Mouse (Mus musculus) forebrain, embryonic 15.5 days (tissue): ENCODE results near the gene Foxc2. TPM values are rescaled to one million over a fixed set of nuclear protein-coding genes. Genes with fewer than 3 reads are reported as not detected.

Source experiments
- ATAC-seq: fragments of 200-750 bp; cut with Nextera tagmentation; replicated peaks from 2 replicates; pipeline ENCODE4 v1.8.0; 2017; ENCODE audit warnings: mild to moderate bottlenecking, moderate TSS enrichment, moderate library complexity
- H3K27ac ChIP-seq: fragments of 300-500 bp; sonication (generic); replicated peaks from 2 replicates; pipeline ENCODE4 v1.5.1; 2015; ENCODE audit warnings: mild to moderate bottlenecking, inconsistent platforms
- H3K27me3 ChIP-seq: fragments of 300-500 bp; sonication (generic); 2 replicates; pipeline ENCODE4 v1.6.1; 2015; ENCODE audit warnings: inconsistent platforms
- H3K36me3 ChIP-seq: fragments of 300-500 bp; sonication (generic); 2 replicates; pipeline ENCODE4 v1.6.1; 2015; ENCODE audit warnings: mild to moderate bottlenecking, inconsistent platforms
- H3K4me1 ChIP-seq: fragments of 300-500 bp; sonication (generic); 2 replicates; pipeline ENCODE4 v1.6.1; 2015; ENCODE audit warnings: inconsistent platforms
- H3K4me2 ChIP-seq: fragments of 300-500 bp; sonication (generic); replicated peaks from 2 replicates; pipeline ENCODE4 v1.6.1; 2015; ENCODE audit warnings: mild to moderate bottlenecking, inconsistent platforms
- H3K4me3 ChIP-seq: fragments of 300-500 bp; sonication (generic); 2 replicates; pipeline ENCODE4 v1.5.1; 2015; ENCODE audit warnings: mild to moderate bottlenecking, inconsistent platforms
- H3K9ac ChIP-seq: fragments of 300-500 bp; sonication (generic); replicated peaks from 2 replicates; pipeline ENCODE4 v1.6.1; 2015; ENCODE audit warnings: mild to moderate bottlenecking, inconsistent platforms
- H3K9me3 ChIP-seq: fragments of 300-500 bp; sonication (generic); 2 replicates; pipeline ENCODE4 v1.6.1; 2016; ENCODE audit warnings: inconsistent platforms
- WGBS: fragments of 180-500 bp; shearing (Covaris S2); methylation state at CpG from one replicate; pipeline ENCODE4 v1.1.7; 2015; ENCODE audit warnings: mixed read lengths; 5-methylcytosine and 5-hydroxymethylcytosine counted together
- polyA plus RNA-seq: library from polyadenylated mRNA; unstranded; fragments of >200 nt; fragmentation: Nextera tagmentation; extraction: Ambion mirVana; gene quantifications from 2 replicates; pipeline ENCODE4 v1.2.1, GENCODE M21; 2015

The Foxc2 gene
- polyA plus RNA-seq, 1 experiment from 2014 or later, result 1.6 TPM

DNA sequence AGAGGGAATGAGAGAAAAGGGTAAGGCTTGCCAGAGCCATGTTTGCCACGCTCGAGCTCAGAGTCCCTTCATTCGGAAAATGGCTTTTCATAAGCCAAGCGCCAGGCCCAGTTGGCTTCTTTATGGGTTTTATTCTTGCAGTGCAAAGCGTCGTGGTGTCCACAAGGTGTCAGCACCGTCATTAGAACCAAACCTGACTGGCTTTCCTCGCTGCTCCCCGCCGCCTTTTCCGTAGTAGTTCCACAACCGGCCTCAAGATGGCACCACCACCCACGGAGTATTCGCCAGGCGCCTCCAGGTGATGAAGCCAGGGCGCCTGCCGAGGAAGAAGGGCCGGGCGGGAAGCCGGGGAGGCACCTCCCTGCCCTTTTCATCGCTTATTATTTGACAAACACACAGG, 2.7 kb upstream of the Foxc2 start:
- no peak overlapping the region for H3K27ac ChIP-seq
- peaks cover 57% of the 10 kb centered on the region for H3K27me3 ChIP-seq
- no peaks in the 10 kb centered on the region for H3K36me3 ChIP-seq
- H3K9me3 ChIP-seq, result no peaks in the 10 kb centered on the region
- no peak overlapping the region for H3K4me2 ChIP-seq
- no peak overlapping the region for H3K4me3 ChIP-seq
- ATAC-seq, result peak; percentile 30; the same call in 1 of the 2 replicates
- WGBS, result under 1% methylated on average over 21 of the region's 21 CpGs
- H3K9ac ChIP-seq, result no peak overlapping the region
- H3K4me1 ChIP-seq, result peaks cover 21% of the 10 kb centered on the region

DNA sequence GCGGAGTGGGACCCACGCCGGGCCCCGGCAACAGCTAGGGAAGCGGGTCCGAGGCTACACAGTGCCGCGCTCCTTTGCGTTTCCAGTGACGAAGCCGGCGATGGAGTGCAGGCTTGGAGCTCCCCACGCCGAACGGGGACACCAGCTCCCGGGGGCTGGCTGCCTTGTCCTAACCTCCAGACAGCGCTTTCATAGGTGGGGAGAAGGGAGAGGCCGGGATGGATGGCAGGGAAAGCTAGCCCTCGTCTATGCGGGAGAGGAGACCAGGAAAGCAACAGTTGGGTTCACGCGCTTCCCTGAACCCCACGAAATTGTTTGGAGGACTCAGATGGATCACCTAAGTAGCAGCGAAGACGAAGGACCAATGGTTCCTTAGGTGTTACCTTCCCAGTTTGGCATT, 835 bp upstream of the Foxc2 start:
- ATAC-seq, result no peak
- H3K36me3 ChIP-seq, result no peaks in the 10 kb centered on the region
- H3K9me3 ChIP-seq, result no peaks in the 10 kb centered on the region
- H3K27ac ChIP-seq, result no peak overlapping the region
- H3K4me3 ChIP-seq, result no peak overlapping the region
- peaks cover 76% of the 10 kb centered on the region for H3K27me3 ChIP-seq
- no peak overlapping the region for H3K9ac ChIP-seq
- under 1% methylated on average over 25 of the region's 25 CpGs for WGBS
- peaks cover 17% of the 10 kb centered on the region for H3K4me1 ChIP-seq
- no peak overlapping the region for H3K4me2 ChIP-seq

DNA sequence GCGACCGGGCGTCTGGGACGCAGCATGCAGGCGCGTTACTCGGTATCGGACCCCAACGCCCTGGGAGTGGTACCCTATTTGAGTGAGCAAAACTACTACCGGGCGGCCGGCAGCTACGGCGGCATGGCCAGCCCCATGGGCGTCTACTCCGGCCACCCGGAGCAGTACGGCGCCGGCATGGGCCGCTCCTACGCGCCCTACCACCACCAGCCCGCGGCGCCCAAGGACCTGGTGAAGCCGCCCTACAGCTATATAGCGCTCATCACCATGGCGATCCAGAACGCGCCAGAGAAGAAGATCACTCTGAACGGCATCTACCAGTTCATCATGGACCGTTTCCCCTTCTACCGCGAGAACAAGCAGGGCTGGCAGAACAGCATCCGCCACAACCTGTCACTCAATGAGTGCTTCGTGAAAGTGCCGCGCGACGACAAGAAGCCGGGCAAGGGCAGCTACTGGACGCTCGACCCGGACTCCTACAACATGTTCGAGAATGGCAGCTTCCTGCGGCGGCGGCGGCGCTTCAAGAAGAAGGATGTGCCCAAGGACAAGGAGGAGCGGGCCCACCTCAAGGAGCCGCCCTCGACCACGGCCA, 717 bp downstream of the Foxc2 start:
- Histone ChIP-seq H3K9me3 (no peaks in the 10 kb centered on the region), H3K9ac (no peak overlapping the region), H3K4me2 (peak overlapping the region; percentile 43), H3K4me3 (peak overlapping the region; percentile 32), H3K36me3 (no peaks in the 10 kb centered on the region), H3K27me3 (peaks cover 91% of the 10 kb centered on the region), H3K27ac (no peak overlapping the region), H3K4me1 (peaks cover 17% of the 10 kb centered on the region)
- WGBS, result 1% methylated on average over 55 of the region's 55 CpGs
- ATAC-seq, result no peak

DNA sequence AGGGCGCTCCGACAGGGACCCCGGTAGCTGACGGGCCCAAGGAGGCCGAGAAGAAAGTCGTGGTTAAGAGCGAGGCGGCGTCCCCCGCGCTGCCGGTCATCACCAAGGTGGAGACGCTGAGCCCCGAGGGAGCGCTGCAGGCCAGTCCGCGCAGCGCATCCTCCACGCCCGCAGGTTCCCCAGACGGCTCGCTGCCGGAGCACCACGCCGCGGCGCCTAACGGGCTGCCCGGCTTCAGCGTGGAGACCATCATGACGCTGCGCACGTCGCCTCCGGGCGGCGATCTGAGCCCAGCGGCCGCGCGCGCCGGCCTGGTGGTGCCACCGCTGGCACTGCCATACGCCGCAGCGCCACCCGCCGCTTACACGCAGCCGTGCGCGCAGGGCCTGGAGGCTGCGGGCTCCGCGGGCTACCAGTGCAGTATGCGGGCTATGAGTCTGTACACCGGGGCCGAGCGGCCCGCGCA, 1.2 kb downstream of the Foxc2 start:
- peaks cover 17% of the 10 kb centered on the region for H3K4me1 ChIP-seq
- H3K27ac ChIP-seq, result no peak overlapping the region
- H3K27me3 ChIP-seq, result peaks cover 92% of the 10 kb centered on the region
- H3K9ac ChIP-seq, result no peak overlapping the region
- peak overlapping the region; percentile 11; the same call in 1 of the 2 replicates for H3K4me2 ChIP-seq
- no peaks in the 10 kb centered on the region for H3K9me3 ChIP-seq
- H3K36me3 ChIP-seq, result no peaks in the 10 kb centered on the region
- no peak for ATAC-seq
- WGBS, result under 1% methylated on average over 56 of the region's 62 CpGs
- peak overlapping the region; percentile 32 for H3K4me3 ChIP-seq

DNA sequence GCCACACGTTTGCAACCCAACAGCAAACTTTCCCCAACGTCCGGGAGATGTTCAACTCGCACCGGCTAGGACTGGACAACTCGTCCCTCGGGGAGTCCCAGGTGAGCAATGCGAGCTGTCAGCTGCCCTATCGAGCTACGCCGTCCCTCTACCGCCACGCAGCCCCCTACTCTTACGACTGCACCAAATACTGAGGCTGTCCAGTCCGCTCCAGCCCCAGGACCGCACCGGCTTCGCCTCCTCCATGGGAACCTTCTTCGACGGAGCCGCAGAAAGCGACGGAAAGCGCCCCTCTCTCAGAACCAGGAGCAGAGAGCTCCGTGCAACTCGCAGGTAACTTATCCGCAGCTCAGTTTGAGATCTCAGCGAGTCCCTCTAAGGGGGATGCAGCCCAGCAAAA, 1.9 kb downstream of the Foxc2 start:
- no peak overlapping the region for H3K9ac ChIP-seq
- H3K9me3 ChIP-seq, result no peaks in the 10 kb centered on the region
- H3K4me1 ChIP-seq, result peaks cover 17% of the 10 kb centered on the region
- 2% methylated on average over 28 of the region's 28 CpGs for WGBS
- ATAC-seq, result no peak
- H3K27ac ChIP-seq, result no peak overlapping the region
- H3K27me3 ChIP-seq, result peaks cover 94% of the 10 kb centered on the region
- H3K4me3 ChIP-seq, result peak overlapping the region; percentile 32; the same call in 1 of the 2 replicates
- H3K4me2 ChIP-seq, result no peak overlapping the region
- H3K36me3 ChIP-seq, result no peaks in the 10 kb centered on the region

DNA sequence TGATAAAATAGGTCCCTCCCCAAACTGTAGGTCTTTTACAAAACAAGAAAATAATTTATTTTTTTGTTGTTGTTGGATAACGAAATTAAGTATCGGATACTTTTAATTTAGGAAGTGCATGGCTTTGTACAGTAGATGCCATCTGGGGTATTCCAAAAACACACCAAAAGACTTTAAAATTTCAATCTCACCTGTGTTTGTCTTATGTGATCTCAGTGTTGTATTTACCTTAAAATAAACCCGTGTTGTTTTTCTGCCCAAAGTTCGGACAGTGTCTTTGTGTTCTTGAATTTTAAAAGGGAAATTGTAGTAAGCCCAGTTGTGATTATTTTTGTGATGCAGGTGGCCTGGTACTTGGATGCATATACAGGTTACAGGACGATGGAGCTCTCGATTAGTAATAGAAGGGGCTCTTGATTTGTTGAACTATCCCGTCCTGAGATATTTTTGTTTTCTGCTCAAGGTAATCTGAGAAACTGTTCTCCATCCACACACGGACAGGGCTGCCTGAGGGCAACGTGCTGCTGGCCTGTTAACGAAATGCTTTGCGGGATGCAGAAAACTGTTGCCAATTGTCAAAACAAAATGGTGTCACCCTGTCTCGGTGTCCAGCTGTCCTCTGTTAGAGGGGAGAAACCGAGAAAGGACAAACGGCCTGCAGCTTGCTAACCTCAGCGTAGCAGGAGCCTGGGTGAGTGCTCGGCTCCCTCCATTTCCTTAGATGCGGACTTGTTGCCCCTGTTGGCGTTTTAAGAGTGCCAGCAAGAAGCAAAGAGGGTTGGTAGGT, 2.9 kb downstream of the Foxc2 start:
- Histone ChIP-seq H3K4me1 (peaks cover 17% of the 10 kb centered on the region), H3K9me3 (no peaks in the 10 kb centered on the region), H3K4me2 (no peak overlapping the region), H3K9ac (no peak overlapping the region), H3K36me3 (no peaks in the 10 kb centered on the region), H3K27ac (no peak overlapping the region), H3K27me3 (peaks cover 99% of the 10 kb centered on the region), H3K4me3 (no peak overlapping the region)
- 1% methylated on average over 18 of the region's 18 CpGs for WGBS
- ATAC-seq, result no peak

DNA sequence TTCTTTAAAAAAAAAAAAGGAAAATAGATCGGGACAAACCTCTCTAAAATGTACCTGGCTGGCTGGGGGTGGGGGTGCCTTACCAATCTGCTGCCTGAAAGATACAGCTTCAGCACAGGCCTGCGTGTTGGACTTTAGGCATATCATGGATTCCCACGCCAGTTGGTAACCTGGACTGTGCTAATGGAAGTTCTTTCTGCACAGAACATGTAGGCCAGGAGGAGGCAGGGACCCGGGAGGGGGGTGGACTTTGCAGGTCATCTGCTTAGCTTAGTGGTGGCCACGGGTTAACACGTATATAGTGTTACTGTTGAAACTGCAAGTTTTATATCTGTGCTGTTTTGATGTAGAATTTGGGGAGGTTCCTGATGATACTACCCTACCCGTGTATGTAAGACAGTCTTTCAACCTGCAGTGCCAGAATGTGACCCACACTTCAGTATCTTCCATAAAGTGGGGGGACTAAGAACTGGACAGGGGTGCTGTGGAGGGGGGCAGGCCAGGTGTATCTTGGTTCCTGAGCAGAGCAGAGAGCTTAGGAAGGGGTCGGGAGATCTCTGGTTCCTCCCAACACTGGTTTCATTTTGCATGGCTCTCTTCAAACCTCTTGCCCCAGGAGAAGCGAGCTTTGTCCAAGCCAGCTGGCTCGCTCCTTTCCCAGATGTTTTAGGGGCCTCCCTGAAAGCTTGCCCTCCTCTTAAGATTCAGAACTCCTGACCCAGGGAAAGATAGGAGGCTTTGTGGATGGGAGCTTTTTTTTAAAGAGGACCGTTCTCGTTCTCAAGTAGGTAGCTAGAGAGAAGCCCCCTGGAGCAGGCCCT, 3.9 kb downstream of the Foxc2 start:
- WGBS, result 4% methylated on average over 12 of the region's 12 CpGs
- H3K4me2 ChIP-seq, result no peak overlapping the region
- H3K4me3 ChIP-seq, result no peak overlapping the region

DNA sequence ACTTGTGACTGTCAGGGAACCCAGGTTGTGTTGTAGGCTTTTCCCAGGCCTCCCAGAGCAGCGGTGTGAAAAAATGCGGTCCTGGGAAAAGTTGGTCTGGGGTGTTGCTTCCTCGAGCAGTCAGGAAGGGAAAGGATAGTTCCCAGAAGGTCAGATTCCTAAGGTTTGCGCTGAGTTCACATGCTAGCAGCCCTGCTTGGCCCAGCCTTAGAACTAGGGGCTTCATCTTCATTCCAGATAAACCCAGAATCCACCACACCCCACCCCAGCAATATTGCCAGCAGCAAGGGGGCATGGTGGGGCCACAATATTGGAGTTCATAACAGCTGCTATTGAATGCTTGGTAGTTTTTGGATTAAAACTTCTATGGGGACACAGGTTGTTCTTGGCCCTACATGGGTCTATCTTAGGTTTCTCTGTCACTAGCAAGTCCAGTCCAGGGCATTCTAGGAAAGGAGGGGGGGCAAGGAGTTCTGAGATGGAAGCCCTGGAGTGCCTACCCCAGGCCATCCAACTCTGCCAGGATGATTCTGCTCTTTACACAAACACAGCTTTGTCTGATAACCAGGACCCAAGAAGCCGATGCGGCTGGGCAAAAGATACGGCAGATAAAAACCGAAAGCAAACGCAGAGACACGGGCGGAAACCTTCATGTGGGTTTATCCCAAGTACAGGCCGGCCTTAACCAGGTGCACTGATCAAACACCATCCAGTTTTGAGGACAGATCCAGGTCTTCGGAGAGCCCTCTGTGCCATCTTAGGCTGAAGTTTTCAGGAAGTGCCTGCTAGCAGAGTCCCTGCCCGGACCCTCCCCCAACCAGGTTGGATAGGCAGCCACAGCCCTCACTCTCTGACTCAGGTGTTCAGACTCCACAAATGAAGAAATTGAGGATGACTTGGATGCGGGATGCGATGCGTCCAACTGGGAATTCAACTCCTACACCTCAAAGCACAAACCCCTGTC, 4.8 kb downstream of the Foxc2 start:
- Histone ChIP-seq H3K4me2 (no peak overlapping the region), H3K4me3 (no peak overlapping the region), H3K4me1 (peaks cover 22% of the 10 kb centered on the region), H3K27ac (no peak overlapping the region), H3K9ac (no peak overlapping the region), H3K27me3 (peaks cover 98% of the 10 kb centered on the region), H3K9me3 (no peaks in the 10 kb centered on the region), H3K36me3 (no peaks in the 10 kb centered on the region)
- WGBS, result 5% methylated on average over 17 of the region's 17 CpGs
- ATAC-seq, result no peak

More for the DNA sequence above, 3.9 kb downstream of the Foxc2 start:
- ATAC-seq, result no peak
- Histone ChIP-seq H3K36me3 (no peaks in the 10 kb centered on the region), H3K27me3 (peaks cover 98% of the 10 kb centered on the region), H3K4me1 (peaks cover 17% of the 10 kb centered on the region), H3K9ac (no peak overlapping the region), H3K9me3 (no peaks in the 10 kb centered on the region), H3K27ac (no peak overlapping the region)

DNA sequence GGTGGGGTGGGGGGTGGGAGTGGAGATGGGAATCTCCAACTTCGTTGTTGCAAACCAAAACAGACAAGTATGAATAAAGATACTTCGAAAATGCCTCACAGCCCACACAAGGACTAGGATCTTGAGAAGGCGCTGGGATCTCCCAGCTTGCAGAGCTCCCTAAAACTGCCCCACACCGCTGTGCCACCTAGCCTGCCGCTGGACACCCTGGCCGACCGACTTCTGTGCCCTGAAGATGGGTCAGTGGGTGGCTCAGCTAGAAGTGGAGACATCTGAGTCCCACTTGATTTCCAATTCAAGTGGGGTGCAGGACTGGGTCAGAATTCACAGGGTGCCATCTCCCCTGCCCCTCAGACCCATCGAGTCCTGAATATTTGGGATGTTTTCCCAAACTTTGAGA, 5.7 kb downstream of the Foxc2 start:
- Histone ChIP-seq H3K4me3 (no peak overlapping the region), H3K9ac (no peak overlapping the region), H3K27me3 (peaks cover 99% of the 10 kb centered on the region), H3K4me2 (no peak overlapping the region), H3K36me3 (no peaks in the 10 kb centered on the region), H3K27ac (no peak overlapping the region), H3K9me3 (no peaks in the 10 kb centered on the region), H3K4me1 (peaks cover 15% of the 10 kb centered on the region)
- 4% methylated on average over 8 of the region's 8 CpGs for WGBS
- no peak for ATAC-seq

DNA sequence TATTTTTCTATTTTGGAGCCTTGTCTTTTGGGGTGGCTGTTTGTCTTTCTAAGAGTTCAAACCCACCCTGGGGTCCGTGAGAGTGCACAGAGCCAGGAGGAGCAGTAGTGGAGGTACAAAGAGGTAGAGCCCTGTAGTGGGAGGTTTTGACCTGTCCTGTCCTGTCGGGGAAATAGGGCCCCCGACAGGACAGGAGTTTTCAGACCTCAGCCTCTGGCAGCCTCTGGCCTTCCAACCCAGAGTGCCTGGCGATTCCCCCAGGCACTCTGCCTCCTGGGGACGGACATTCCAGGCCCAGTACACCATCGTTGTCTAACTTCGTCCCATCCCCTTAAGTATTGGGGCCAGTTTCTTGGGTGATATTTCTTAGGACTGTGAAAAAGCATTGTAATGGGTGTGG, 6.4 kb downstream of the Foxc2 start:
- Histone ChIP-seq H3K4me1 (peaks cover 10% of the 10 kb centered on the region), H3K9me3 (no peaks in the 10 kb centered on the region), H3K27me3 (peaks cover 99% of the 10 kb centered on the region), H3K36me3 (no peaks in the 10 kb centered on the region), H3K4me2 (no peak overlapping the region), H3K4me3 (no peak overlapping the region), H3K9ac (no peak overlapping the region), H3K27ac (no peak overlapping the region)
- ATAC-seq, result no peak
- WGBS, result under 1% methylated on average over 7 of the region's 7 CpGs

DNA sequence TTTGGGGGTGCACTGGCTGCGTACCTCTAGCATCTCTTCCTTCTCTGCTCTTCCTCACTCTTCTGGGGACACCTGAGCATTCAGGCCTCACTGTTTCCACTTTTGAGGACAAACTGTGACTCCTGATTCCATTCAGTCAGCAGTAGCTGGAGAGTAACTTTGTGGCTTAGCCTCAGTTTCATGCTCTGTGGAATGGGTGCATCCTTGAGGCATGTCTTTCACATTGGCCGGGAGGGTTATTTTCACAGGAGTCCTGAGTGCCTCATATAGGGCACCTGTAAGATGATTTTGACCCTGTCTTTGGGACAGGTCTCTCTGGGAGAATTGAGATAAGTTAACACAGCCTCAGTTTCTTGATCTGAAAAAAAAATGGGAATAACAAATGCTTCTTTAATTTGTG, 7.1 kb downstream of the Foxc2 start:
- Histone ChIP-seq H3K9me3 (no peaks in the 10 kb centered on the region), H3K4me2 (no peak overlapping the region), H3K4me3 (no peak overlapping the region), H3K9ac (no peak overlapping the region), H3K4me1 (peaks cover 10% of the 10 kb centered on the region), H3K27ac (no peak overlapping the region), H3K27me3 (peaks cover 99% of the 10 kb centered on the region), H3K36me3 (no peaks in the 10 kb centered on the region)
- WGBS, result 18% methylated on average over 2 of the region's 2 CpGs
- no peak for ATAC-seq
